Mouse (Mus musculus) ES-E14 (cell line): ENCODE measurements at regions not wholly inside any gene's neighbourhood (a gene's known extent, or its start where the extent isn't known, plus 50 kb on each side); places are given as distances from the start of the nearest gene placed in this dataset.

Experiments
- CHD2 ChIP-seq: IDR thresholded peaks from 2 replicates; pipeline ENCODE4 v1.6.1; 2014; ENCODE audit warnings: mild to moderate bottlenecking, low read depth, low read length, inconsistent platforms
- HCFC1 ChIP-seq: IDR thresholded peaks from 2 replicates; pipeline ENCODE4 v1.6.1; 2012; ENCODE audit warnings: low read length, inconsistent platforms, borderline replicate concordance; ENCODE audit not compliant: insufficient read depth

DNA sequence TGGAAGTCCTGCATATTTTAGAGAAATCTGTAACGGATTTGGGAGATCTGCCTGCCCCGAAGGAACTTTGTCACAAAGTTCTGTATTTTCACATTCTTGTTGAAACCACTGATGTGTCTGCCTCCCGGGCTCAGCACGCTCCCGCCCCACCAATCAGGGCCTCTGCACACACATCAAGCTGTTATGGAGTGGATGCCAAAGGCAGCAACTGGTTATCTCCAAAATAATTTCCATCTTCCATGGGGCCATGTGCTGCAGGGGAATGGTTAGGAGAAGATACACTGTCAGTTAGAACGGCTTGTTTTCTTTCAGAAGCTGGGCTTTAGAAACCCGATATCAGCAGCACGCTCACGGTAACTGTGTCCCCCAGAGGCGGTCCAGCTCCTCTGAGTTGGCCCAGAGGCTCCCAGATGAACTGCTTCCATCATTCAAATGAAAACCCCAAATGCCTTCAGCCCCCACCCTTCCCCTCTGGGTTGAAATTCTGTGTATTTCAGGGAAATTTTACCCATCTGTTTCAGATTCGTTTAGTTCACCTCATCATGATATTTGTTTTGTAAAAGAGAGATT is 240.0 kb downstream of the Cdc5l start:
- no peak for TF ChIP-seq HCFC1
- no peak for TF ChIP-seq CHD2
